Mouse (Mus musculus): ENCODE measurements around the gene Gm37240. TPM values are rescaled to one million over a fixed set of nuclear protein-coding genes. Genes with fewer than 3 reads are reported as not detected.

The Gm37240 gene
- polyA plus RNA-seq, 1 experiment from 2014 or later = not detected

DNA sequence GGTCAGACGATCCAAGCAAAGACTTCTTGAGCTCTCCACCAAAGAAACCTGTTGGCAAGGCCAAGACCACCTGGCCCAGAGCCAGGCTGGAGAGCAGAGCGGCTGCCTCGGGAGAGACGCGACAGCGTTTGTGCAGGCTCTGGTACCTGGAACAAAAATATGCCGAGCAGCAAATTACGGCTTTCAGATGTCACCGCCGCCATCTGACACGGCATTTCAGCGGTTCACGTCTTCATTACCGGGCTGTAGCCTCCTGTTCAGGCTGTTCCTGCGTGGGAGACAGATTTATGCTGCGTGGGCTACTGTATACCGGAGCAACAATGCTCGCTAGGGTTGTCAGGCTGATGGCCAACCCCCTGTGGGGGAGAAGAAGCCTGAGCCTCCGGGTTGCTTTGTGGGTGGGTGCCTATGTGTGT is 700.6 kb downstream of the Gm37240 start:
- no peaks in the 10 kb centered on the region for H3K27me3 ChIP-seq
- peaks cover 37% of the 10 kb centered on the region for H3K4me1 ChIP-seq (replicated peaks)
- peak overlapping the region; percentile 77 for H3K27ac ChIP-seq (replicated peaks)
- WGBS = 33% methylated on average over 19 of the region's 19 CpGs
- H3K9ac ChIP-seq = 0 out of 2 replicates have a peak overlapping the region, but pooled peaks have one; percentile 31
- H3K4me2 ChIP-seq = peak overlapping the region; percentile 48
- H3K36me3 ChIP-seq = no peaks in the 10 kb centered on the region
- H3K9me3 ChIP-seq = no peaks in the 10 kb centered on the region; the same call in 1 of the 2 replicates
- peak overlapping the region; percentile 17; the same call in 1 of the 2 replicates for H3K4me3 ChIP-seq
- ATAC-seq (ENCODE audit: low read depth) = peak; percentile 66; the same call in 1 of the 2 replicates

- Histone ChIP-seq H3K4me3 (no peak overlapping the region), H3K27ac (replicated peaks) (no peak overlapping the region; the same call in 1 of the 2 replicates), H3K9ac (0 out of 2 replicates have a peak overlapping the region, but pooled peaks have one; percentile 13), H3K27me3 (no peaks in the 10 kb centered on the region), H3K4me1 (replicated peaks) (peaks cover 37% of the 10 kb centered on the region), H3K36me3 (no peaks in the 10 kb centered on the region), H3K9me3 (no peaks in the 10 kb centered on the region; the same call in 1 of the 2 replicates), H3K4me2 (no peak overlapping the region)
- ATAC-seq (ENCODE audit: low read depth) = no peak; the same call in 1 of the 2 replicates
- WGBS = 8% methylated on average over 12 of the region's 12 CpGs
These were observed 701.5 kb downstream of the Gm37240 start for GRCm38 (mm10) chr3:85185827-85186226.

- no peak overlapping the region for H3K4me3 ChIP-seq
- no peaks in the 10 kb centered on the region for H3K27me3 ChIP-seq
- 70% methylated on average over 11 of the region's 11 CpGs for WGBS
- H3K9me3 ChIP-seq = peaks cover 5% of the 10 kb centered on the region; the same call in 1 of the 2 replicates
- H3K27ac ChIP-seq (replicated peaks) = no peak overlapping the region
- H3K36me3 ChIP-seq = no peaks in the 10 kb centered on the region
- no peak overlapping the region for H3K9ac ChIP-seq
- ATAC-seq (ENCODE audit: low read depth) = no peak
- no peak overlapping the region for H3K4me2 ChIP-seq
- H3K4me1 ChIP-seq (replicated peaks) = peaks cover 37% of the 10 kb centered on the region
These were observed 702.4 kb downstream of the Gm37240 start for GRCm38 (mm10) chr3:85184916-85185315.

GRCm38 (mm10) chr3:85184151-85184550 is 703.2 kb downstream of the Gm37240 start:
- no peak overlapping the region for H3K4me2 ChIP-seq
- 49% methylated on average over 6 of the region's 6 CpGs for WGBS
- no peak overlapping the region for H3K4me3 ChIP-seq
- no peaks in the 10 kb centered on the region for H3K27me3 ChIP-seq
- H3K9ac ChIP-seq = no peak overlapping the region
- H3K4me1 ChIP-seq (replicated peaks) = peaks cover 37% of the 10 kb centered on the region
- H3K27ac ChIP-seq (replicated peaks) = no peak overlapping the region
- no peak for ATAC-seq (ENCODE audit: low read depth)
- H3K36me3 ChIP-seq = no peaks in the 10 kb centered on the region
- peaks cover 5% of the 10 kb centered on the region; the same call in 1 of the 2 replicates for H3K9me3 ChIP-seq

- no peak for ATAC-seq (ENCODE audit: low read depth)
- 96% methylated on average over 1 of the region's 1 CpGs for WGBS
These were observed 710.6 kb downstream of the Gm37240 start for GRCm38 (mm10) chr3:85176736-85177135.

GRCm38 (mm10) chr3:85174542-85175469 is 712.5 kb downstream of the Gm37240 start:
- Histone ChIP-seq H3K27ac (replicated peaks) (no peak overlapping the region), H3K36me3 (no peaks in the 10 kb centered on the region), H3K9ac (no peak overlapping the region), H3K27me3 (no peaks in the 10 kb centered on the region), H3K4me1 (replicated peaks) (peaks cover 9% of the 10 kb centered on the region), H3K9me3 (0 out of 2 replicates have a peak, but pooled peaks cover 6% of the 10 kb centered on the region), H3K4me2 (no peak overlapping the region), H3K4me3 (no peak overlapping the region)
- 74% methylated on average over 28 of the region's 28 CpGs for WGBS
- no peak for ATAC-seq (ENCODE audit: low read depth)

More at GRCm38 (mm10) chr3:85176736-85177135, 710.6 kb downstream of the Gm37240 start:
- no peak overlapping the region for H3K4me3 ChIP-seq
- peaks cover 11% of the 10 kb centered on the region; the same call in 1 of the 2 replicates for H3K9me3 ChIP-seq
- H3K9ac ChIP-seq = no peak overlapping the region
- H3K4me2 ChIP-seq = no peak overlapping the region
- H3K27ac ChIP-seq (replicated peaks) = no peak overlapping the region
- H3K36me3 ChIP-seq = no peaks in the 10 kb centered on the region
- peaks cover 9% of the 10 kb centered on the region for H3K4me1 ChIP-seq (replicated peaks)
- no peaks in the 10 kb centered on the region for H3K27me3 ChIP-seq

DNA sequence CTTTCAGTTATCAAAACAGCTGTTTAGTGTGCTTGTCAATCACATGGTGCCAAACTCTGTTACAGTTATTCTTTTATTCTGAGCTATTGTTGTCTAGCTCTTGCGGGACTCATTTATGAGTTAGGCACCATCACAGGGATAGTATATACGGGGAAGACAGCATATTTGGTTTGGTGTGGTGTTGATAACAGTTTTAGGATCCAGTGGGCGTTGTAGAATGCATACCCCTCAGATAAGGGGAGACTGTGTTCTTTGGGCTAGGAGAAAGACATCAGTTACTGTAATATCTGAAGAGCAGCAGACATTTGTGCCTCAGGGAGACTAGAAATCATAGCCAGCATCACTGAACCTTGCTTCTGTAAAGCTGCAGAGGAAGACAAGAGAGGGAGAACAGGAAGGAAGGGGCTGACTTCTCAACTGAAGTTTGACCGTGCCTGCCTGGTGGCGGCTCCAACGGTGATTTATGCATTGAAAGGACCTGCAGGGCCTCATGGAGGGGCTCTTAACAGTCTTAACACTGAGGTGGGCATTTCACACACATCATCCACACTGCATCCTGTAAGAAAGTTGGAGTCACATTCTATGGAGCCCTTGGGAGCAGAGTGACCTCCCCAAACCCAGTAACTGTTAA is 713.8 kb downstream of the Gm37240 start:
- Histone ChIP-seq H3K9me3 (0 out of 2 replicates have a peak, but pooled peaks cover 6% of the 10 kb centered on the region), H3K9ac (no peak overlapping the region), H3K4me3 (no peak overlapping the region), H3K36me3 (no peaks in the 10 kb centered on the region), H3K4me2 (no peak overlapping the region), H3K27me3 (no peaks in the 10 kb centered on the region), H3K4me1 (replicated peaks) (peaks cover 9% of the 10 kb centered on the region), H3K27ac (replicated peaks) (no peak overlapping the region)
- no peak for ATAC-seq (ENCODE audit: low read depth)
- 74% methylated on average over 6 of the region's 6 CpGs for WGBS

- WGBS = 71% methylated on average over 11 of the region's 11 CpGs
- Histone ChIP-seq H3K4me1 (replicated peaks) (peaks cover 9% of the 10 kb centered on the region), H3K27ac (replicated peaks) (no peak overlapping the region), H3K4me2 (no peak overlapping the region), H3K4me3 (no peak overlapping the region), H3K9ac (no peak overlapping the region), H3K9me3 (no peaks in the 10 kb centered on the region), H3K36me3 (no peaks in the 10 kb centered on the region), H3K27me3 (no peaks in the 10 kb centered on the region)
- no peak for ATAC-seq (ENCODE audit: low read depth)
These were observed 714.8 kb downstream of the Gm37240 start for GRCm38 (mm10) chr3:85172532-85172931.

GRCm38 (mm10) chr3:85172096-85172495 is 715.2 kb downstream of the Gm37240 start:
- ATAC-seq (ENCODE audit: low read depth) = no peak
- WGBS = 88% methylated on average over 12 of the region's 12 CpGs
- Histone ChIP-seq H3K9me3 (no peaks in the 10 kb centered on the region), H3K27me3 (no peaks in the 10 kb centered on the region), H3K4me1 (replicated peaks) (peaks cover 9% of the 10 kb centered on the region), H3K36me3 (no peaks in the 10 kb centered on the region), H3K9ac (no peak overlapping the region), H3K27ac (replicated peaks) (no peak overlapping the region), H3K4me2 (no peak overlapping the region), H3K4me3 (no peak overlapping the region)

- H3K36me3 ChIP-seq = no peaks in the 10 kb centered on the region
- no peak overlapping the region for H3K4me3 ChIP-seq
- H3K27me3 ChIP-seq = no peaks in the 10 kb centered on the region
- peaks cover 5% of the 10 kb centered on the region for H3K4me1 ChIP-seq (replicated peaks)
- ATAC-seq (ENCODE audit: low read depth) = no peak
- no peak overlapping the region for H3K4me2 ChIP-seq
- no peak overlapping the region for H3K9ac ChIP-seq
- WGBS = 92% methylated on average over 2 of the region's 2 CpGs
- H3K9me3 ChIP-seq = no peaks in the 10 kb centered on the region
- no peak overlapping the region for H3K27ac ChIP-seq (replicated peaks)
These were observed 718.5 kb downstream of the Gm37240 start for GRCm38 (mm10) chr3:85168816-85169215.

DNA sequence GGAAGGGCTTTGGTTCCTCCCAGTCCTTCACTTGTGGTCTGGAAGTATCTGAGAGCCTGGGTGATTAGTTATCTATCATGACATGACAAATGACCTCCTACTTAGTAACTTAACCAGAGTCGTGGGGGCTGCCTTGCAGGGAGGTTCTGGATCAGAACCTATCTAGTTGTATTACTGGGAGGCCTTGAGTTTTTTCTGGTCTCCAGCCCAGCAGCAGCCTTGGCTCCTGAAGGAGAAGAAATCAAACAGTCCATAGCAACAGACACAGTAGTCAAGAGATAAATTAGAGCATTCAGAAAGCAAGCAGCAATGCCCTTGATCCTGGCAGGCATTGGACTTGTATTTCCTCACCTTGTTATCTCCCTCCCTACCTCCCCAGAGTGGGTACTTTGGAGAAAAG is 722.4 kb downstream of the Gm37240 start:
- no peaks in the 10 kb centered on the region for H3K9me3 ChIP-seq
- no peak overlapping the region for H3K9ac ChIP-seq
- no peaks in the 10 kb centered on the region for H3K27me3 ChIP-seq
- 79% methylated on average over 1 of the region's 1 CpGs for WGBS
- H3K36me3 ChIP-seq = no peaks in the 10 kb centered on the region
- no peak overlapping the region for H3K27ac ChIP-seq (replicated peaks)
- ATAC-seq (ENCODE audit: low read depth) = no peak
- no peak overlapping the region for H3K4me2 ChIP-seq
- no peak overlapping the region for H3K4me3 ChIP-seq
- 0 out of 2 replicates have a peak, but pooled peaks cover 3% of the 10 kb centered on the region for H3K4me1 ChIP-seq (replicated peaks)

GRCm38 (mm10) chr3:85163396-85163795 is 723.9 kb downstream of the Gm37240 start:
- H3K4me1 ChIP-seq (replicated peaks) = 0 out of 2 replicates have a peak, but pooled peaks cover 3% of the 10 kb centered on the region
- H3K27me3 ChIP-seq = no peaks in the 10 kb centered on the region
- no peak overlapping the region for H3K9ac ChIP-seq
- 85% methylated on average over 5 of the region's 5 CpGs for WGBS
- no peak overlapping the region for H3K27ac ChIP-seq (replicated peaks)
- no peak overlapping the region for H3K4me3 ChIP-seq
- no peak overlapping the region for H3K4me2 ChIP-seq
- H3K36me3 ChIP-seq = no peaks in the 10 kb centered on the region
- H3K9me3 ChIP-seq = no peaks in the 10 kb centered on the region
- no peak for ATAC-seq (ENCODE audit: low read depth)

All from neural tube, embryonic 13.5 days (tissue).